Mouse (Mus musculus) forebrain, embryonic 11.5 days (tissue): ENCODE data around the gene Lasp1. TPM values are rescaled to one million over a fixed set of nuclear protein-coding genes. Genes with fewer than 3 reads are reported as not detected.
"Not testable (repeated sequence)": the region's sequence is repeated elsewhere in the genome, so short reads cannot be mapped to it uniquely, and the experiment has no call there.

ENCODE experiments used
- ATAC-seq: fragments of 200-750 bp; cut with Nextera tagmentation; replicated peaks from 2 replicates; pipeline ENCODE4 v1.8.0; 2017; ENCODE audit warnings: moderate TSS enrichment; ENCODE audit not compliant: low FRiP score
- DNase-seq: peaks from one replicate; pipeline ENCODE4 v3.0.0-alpha.2; 2017; ENCODE audit warnings: low spot score
- H3K27ac ChIP-seq: fragments of 300-500 bp; sonication (generic); 2 replicates; pipeline ENCODE4 v1.5.1; 2014; ENCODE audit warnings: low read depth, low read length
- H3K27me3 ChIP-seq: fragments of 300-500 bp; sonication (generic); 2 replicates; pipeline ENCODE4 v1.6.1; 2014; ENCODE audit warnings: mild to moderate bottlenecking, low read length, mixed read lengths; ENCODE audit not compliant: control insufficient read depth, insufficient read depth
- H3K36me3 ChIP-seq: fragments of 300-500 bp; sonication (generic); 2 replicates; pipeline ENCODE4 v1.6.1; 2014; ENCODE audit warnings: mild to moderate bottlenecking, low read length, moderate library complexity, mixed read lengths; ENCODE audit not compliant: control insufficient read depth, insufficient read depth
- H3K4me1 ChIP-seq: fragments of 300-500 bp; sonication (generic); replicated peaks from 2 replicates; pipeline ENCODE4 v1.6.1; 2014; ENCODE audit warnings: low read length, mixed read lengths; ENCODE audit not compliant: control insufficient read depth, insufficient read depth
- H3K4me2 ChIP-seq: fragments of 300-500 bp; sonication (generic); 2 replicates; pipeline ENCODE4 v1.6.1; 2014; ENCODE audit warnings: low read depth, mild to moderate bottlenecking, low read length, moderate library complexity, mixed read lengths; ENCODE audit not compliant: severe bottlenecking
- H3K4me3 ChIP-seq: fragments of 300-500 bp; sonication (generic); 2 replicates; pipeline ENCODE4 v1.5.1; 2014; ENCODE audit warnings: low read depth, low read length
- H3K9ac ChIP-seq: fragments of 300-500 bp; sonication (generic); 2 replicates; pipeline ENCODE4 v1.6.1; 2014; ENCODE audit warnings: low read length
- H3K9me3 ChIP-seq: fragments of 300-500 bp; sonication (generic); 2 replicates; pipeline ENCODE4 v1.6.1; 2016; ENCODE audit warnings: low read length, mixed read lengths; ENCODE audit not compliant: control insufficient read depth
- WGBS: fragments of 180-500 bp; shearing (Covaris S2); extraction: QIAGEN DNeasy Blood & Tissue Kit; methylation state at CpG from one replicate; pipeline ENCODE4 v1.1.7; 2014; 5-methylcytosine and 5-hydroxymethylcytosine counted together
- polyA plus RNA-seq: library from polyadenylated mRNA; unstranded; fragments of >200 nt; fragmentation: Nextera tagmentation; extraction: Ambion mirVana; gene quantifications from 2 replicates; pipeline ENCODE4 v1.2.1, GENCODE M21; 2014

Gene Lasp1
- polyA plus RNA-seq, 1 experiment from 2014 or later, result 77.6 TPM

DNA sequence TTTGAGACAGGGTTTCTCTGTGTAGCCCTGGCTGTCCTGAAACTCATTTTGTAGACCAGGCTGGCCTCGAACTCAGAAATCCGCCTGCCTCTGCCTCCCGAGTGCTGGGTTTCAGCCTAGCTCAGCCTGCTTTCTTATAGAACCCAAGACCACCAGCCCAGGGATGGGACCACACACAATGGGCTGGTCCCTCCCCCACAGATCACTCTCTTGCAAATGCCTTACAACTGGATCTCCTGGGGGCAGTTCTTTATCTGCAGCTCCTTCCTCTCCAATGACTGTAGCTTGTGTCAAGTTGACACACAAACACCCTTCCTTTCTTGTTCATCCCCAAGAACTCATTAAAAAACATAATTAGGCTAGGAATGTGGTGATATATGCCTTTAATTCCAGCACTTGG, 10.8 kb upstream of the Lasp1 start:
- H3K4me2 ChIP-seq, result no peak overlapping the region
- H3K27me3 ChIP-seq, result no peaks in the 10 kb centered on the region
- H3K27ac ChIP-seq, result no peak overlapping the region
- no peak for ATAC-seq
- DNase-seq, result no peak
- 89% methylated on average over 3 of the region's 3 CpGs for WGBS
- no peaks in the 10 kb centered on the region for H3K9me3 ChIP-seq
- H3K4me3 ChIP-seq, result no peak overlapping the region
- H3K9ac ChIP-seq, result no peak overlapping the region
- no peaks in the 10 kb centered on the region for H3K4me1 ChIP-seq
- no peaks in the 10 kb centered on the region for H3K36me3 ChIP-seq

DNA sequence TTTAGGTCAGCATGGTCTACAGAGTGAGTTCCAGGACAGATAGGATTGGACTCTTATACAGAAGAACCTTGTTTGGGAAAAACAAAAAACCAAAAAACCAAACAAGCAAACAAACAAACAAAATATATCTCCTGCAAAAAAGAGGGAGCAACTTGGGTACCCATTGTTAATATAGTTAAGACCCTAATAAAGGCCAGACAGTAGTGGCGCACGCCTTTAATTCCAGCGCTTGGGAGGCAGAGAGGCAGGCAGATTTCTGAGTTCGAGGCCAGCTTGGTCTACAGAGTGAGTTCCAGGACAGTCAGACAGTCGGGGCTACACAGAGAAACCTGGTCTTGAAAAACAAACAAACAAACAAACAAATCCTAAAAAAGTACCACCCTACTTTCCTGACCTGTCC, 9.1 kb upstream of the Lasp1 start:
- no peak overlapping the region for H3K4me3 ChIP-seq
- H3K27ac ChIP-seq, result no peak overlapping the region
- ATAC-seq (no peak), DNase-seq (no peak)
- no peaks in the 10 kb centered on the region for H3K9me3 ChIP-seq
- H3K4me2 ChIP-seq, result no peak overlapping the region
- no peaks in the 10 kb centered on the region for H3K27me3 ChIP-seq
- no peak overlapping the region for H3K9ac ChIP-seq
- H3K4me1 ChIP-seq, result no peaks in the 10 kb centered on the region
- 85% methylated on average over 5 of the region's 5 CpGs for whole genome bisulfite sequencing
- H3K36me3 ChIP-seq, result no peaks in the 10 kb centered on the region

DNA sequence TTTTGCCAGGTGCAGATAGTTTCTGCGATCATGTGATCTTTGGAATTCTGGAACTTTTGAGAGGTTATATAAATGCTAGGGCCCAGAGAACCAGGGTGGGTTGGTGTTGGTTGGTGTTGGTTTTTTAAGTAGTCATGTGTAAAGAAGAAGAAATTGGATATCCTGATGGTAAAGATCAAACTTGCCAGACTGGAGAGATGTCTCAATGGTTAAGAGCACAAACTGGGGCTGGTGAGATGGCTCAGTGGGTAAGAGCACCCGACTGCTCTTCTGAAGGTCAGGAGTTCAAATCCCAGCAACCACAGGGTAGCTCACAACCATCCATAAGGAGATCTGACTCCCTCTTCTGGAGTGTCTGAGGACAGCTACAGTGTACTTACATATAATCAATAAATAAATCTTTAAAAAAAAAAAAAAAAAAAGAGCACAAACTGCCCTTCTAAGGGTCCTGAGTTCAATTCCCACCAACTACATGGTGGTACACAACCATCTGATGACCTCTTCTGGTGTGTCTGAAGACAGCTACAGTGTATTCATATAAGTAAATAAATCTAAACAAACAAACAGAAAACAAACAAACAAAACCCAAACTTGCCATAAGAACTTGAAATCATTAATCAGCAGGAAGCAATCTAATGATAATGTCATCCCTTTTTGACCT, 7.9 kb upstream of the Lasp1 start:
- not testable (repeated sequence) for H3K9ac ChIP-seq, DNase-seq, H3K9me3 ChIP-seq, ATAC-seq, H3K4me2 ChIP-seq, H3K4me3 ChIP-seq, H3K36me3 ChIP-seq, H3K27me3 ChIP-seq, H3K4me1 ChIP-seq, H3K27ac ChIP-seq
- WGBS, result 79% methylated on average over 2 of the region's 2 CpGs

DNA sequence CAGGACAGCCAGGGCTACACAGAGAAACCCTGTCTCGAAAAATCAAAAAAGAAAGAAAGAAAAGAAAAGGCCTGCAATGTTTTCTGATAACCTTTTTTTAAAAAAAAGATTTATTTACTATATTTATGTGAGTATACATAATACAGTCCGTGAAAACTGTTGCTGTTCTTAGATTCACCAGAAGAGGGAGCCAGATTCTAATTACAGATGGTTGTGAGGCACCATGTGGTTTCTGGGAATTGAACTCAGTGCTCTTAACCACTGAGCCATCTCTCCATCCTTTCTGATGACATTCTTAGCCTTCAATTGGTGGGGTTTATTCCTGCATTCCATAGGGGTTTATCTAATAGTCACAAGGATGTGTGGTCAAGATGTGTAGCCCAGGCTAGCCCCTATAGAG, 5.6 kb upstream of the Lasp1 start:
- WGBS, result 1% methylated on average over 2 of the region's 2 CpGs
- no peak overlapping the region for H3K4me3 ChIP-seq
- no peak overlapping the region for H3K9ac ChIP-seq
- ATAC-seq (no peak), DNase-seq (no peak)
- H3K4me2 ChIP-seq, result no peak overlapping the region
- no peak overlapping the region for H3K27ac ChIP-seq
- H3K27me3 ChIP-seq, result no peaks in the 10 kb centered on the region
- no peaks in the 10 kb centered on the region for H3K9me3 ChIP-seq
- H3K4me1 ChIP-seq, result no peaks in the 10 kb centered on the region
- H3K36me3 ChIP-seq, result no peaks in the 10 kb centered on the region

DNA sequence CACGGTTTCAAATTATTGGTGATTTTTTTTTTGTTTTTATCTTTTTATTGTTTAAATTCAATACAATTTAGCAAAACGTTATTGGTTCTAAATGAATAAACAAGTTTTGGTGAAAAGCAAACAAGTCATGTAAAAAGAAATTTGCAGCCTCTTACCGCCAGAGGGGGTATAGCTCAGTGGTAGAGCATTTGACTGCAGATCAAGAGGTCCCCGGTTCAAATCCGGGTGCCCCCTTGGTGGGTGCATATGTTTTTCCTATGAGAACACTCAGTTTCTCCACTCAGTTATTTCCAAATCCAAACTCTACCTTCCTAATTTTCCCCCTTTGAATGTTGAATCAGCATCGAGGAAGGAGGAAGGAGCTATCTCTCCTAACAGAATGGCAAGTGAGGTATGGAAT, 1.9 kb upstream of the Lasp1 start:
- Histone ChIP-seq H3K27me3 (no peaks in the 10 kb centered on the region), H3K4me3 (no peak overlapping the region), H3K4me1 (peaks cover 8% of the 10 kb centered on the region), H3K9me3 (no peaks in the 10 kb centered on the region), H3K4me2 (no peak overlapping the region), H3K36me3 (no peaks in the 10 kb centered on the region), H3K27ac (no peak overlapping the region), H3K9ac (no peak overlapping the region)
- WGBS, result 3% methylated on average over 6 of the region's 6 CpGs
- DNase-seq, result peak; percentile 80
- no peak for ATAC-seq

DNA sequence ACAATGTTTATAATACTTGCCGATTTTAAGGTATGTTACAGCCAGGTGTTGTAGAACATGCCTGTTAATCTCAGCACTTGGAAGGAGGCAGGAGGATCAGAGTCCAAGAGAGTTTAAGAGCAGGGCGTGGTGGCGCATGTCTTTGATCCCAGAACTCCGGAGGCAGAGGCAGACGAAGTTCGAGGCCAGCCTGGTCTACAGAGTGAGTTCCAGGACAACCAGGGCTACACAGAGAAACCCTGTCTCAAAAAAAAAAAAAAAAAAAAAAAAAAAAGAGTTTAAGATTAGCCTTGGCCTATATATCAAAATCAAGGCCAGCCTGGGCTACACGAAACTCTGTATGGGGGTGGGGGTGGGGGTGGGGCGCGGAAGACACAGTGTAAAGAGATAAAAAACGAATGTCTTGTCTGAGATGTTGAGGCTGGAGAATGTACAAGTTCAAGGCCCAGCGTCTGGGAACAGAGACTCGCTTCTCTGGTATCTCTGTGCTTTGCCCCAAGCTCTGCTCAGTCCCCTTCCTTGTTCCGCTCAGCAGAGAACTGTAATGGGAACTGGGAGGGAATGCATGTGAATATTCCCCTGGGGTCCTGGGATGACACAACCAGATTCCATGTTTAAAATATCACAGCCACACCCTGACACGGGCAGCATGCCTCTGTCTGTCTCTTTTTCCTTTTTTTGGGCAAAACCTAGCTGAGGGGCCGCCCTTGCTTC, 1.3 kb upstream of the Lasp1 start:
- no peak overlapping the region for H3K4me3 ChIP-seq

DNA sequence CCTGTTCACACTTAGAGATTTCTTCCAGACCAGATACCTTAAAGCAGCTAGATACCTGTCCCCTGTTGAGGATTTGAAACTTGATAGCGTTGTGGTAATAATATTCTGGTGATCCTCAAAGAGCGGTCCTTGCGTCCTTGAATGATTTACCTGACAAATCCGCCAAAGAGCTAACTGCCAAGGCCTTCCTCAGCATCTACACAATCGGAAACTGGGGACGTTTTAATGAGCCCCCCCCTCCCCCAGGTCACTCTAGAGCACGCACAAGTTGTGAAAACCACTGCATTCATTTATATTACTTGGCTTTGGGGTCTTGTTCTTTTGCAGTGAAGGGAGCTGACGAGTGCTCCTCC, 741 bp upstream of the Lasp1 start:
- Histone ChIP-seq H3K27ac (no peak overlapping the region), H3K36me3 (no peaks in the 10 kb centered on the region), H3K4me1 (peaks cover 10% of the 10 kb centered on the region), H3K9me3 (no peaks in the 10 kb centered on the region), H3K9ac (no peak overlapping the region), H3K4me3 (no peak overlapping the region), H3K4me2 (peak overlapping the region; percentile 12; the same call in 1 of the 2 replicates), H3K27me3 (no peaks in the 10 kb centered on the region)
- DNase-seq (no peak), ATAC-seq (no peak)
- 37% methylated on average over 8 of the region's 8 CpGs for WGBS

More for the DNA sequence above, 1.3 kb upstream of the Lasp1 start:
- Histone ChIP-seq H3K4me2 (no peak overlapping the region), H3K9ac (no peak overlapping the region), H3K27ac (no peak overlapping the region), H3K36me3 (no peaks in the 10 kb centered on the region), H3K9me3 (no peaks in the 10 kb centered on the region), H3K4me1 (peaks cover 10% of the 10 kb centered on the region), H3K27me3 (no peaks in the 10 kb centered on the region)
- 58% methylated on average over 15 of the region's 15 CpGs for WGBS
- ATAC-seq (no peak), DNase-seq (peak; percentile 52)

DNA sequence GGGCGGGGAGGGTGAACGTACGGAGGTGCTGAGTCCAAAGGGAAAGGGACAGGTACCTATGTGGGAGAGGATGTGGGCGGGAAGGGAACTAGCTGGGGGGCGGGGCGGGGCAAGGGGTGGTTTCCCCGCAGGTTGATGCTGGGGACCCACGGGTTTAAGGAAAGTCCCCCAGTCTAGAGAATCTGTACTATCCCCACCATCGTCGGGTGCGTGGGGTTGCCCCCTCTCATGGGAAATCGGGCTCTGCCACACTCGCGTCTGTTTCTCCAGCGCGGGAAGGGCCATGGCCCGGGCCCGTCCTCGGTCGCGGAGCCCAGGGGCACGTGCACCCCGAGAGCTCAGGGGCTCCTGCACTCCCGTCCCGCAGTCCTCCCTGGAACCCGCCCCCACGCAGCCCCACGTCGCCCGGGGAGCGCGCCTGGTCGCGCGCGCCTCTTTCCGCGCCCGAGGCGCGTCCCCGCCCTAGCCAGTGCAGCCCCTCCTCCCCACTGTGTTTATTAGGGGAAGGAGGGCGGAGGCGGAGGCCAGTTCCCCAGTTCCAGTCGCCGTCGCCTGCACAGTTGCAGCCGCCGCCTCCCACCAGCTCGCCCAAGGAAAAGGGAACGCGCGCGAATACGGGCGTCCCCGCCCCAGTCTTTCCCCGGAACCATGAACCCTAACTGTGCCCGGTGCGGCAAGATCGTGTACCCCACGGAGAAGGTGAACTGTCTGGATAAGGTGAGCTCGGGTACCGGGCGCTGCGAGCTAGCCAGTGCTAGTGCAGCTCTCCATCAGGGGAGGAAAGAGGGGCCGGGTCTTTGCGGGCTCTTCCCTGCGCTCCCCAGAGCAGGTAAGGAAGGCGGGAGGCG, 570 bp downstream of the Lasp1 start:
- H3K9me3 ChIP-seq, result no peaks in the 10 kb centered on the region
- H3K9ac ChIP-seq, result peak overlapping the region; percentile 83
- under 1% methylated on average over 68 of the region's 71 CpGs for WGBS
- H3K27ac ChIP-seq, result peak overlapping the region; percentile 55
- ATAC-seq, result peak; percentile 86
- peak overlapping the region; percentile 72 for H3K4me3 ChIP-seq
- H3K4me1 ChIP-seq, result peaks cover 10% of the 10 kb centered on the region
- DNase-seq, result peak; percentile 90
- H3K36me3 ChIP-seq, result no peaks in the 10 kb centered on the region
- peak overlapping the region; percentile 76 for H3K4me2 ChIP-seq
- H3K27me3 ChIP-seq, result no peaks in the 10 kb centered on the region
